Mouse (Mus musculus) intestine, embryonic 14.5 days (tissue): ENCODE measurements at regions not wholly inside any gene's neighbourhood (a gene's known extent, or its start where the extent isn't known, plus 50 kb on each side); places are given as distances from the start of the nearest gene placed in this dataset.

Experiments used
- ATAC-seq: fragments of 200-750 bp; cut with Nextera tagmentation; replicated peaks from 2 replicates; pipeline ENCODE4 v1.8.0; 2017; ENCODE audit warnings: low read depth, moderate number of reproducible peaks, moderate TSS enrichment, moderate library complexity; ENCODE audit not compliant: low FRiP score, low TSS enrichment
- DNase-seq: peaks from one replicate; pipeline ENCODE4 v3.0.0-alpha.2; 2018; ENCODE audit warnings: low spot score
- H3K27ac ChIP-seq: fragments of 300-500 bp; sonication (generic); 2 replicates; pipeline ENCODE4 v1.5.1; 2014; ENCODE audit warnings: low read depth, mild to moderate bottlenecking, control low read depth
- H3K27me3 ChIP-seq: fragments of 300-500 bp; sonication (generic); replicated peaks from 2 replicates; pipeline ENCODE4 v1.6.1; 2014; ENCODE audit warnings: low read length, control low read depth; ENCODE audit not compliant: control insufficient read depth, insufficient read depth
- H3K36me3 ChIP-seq: fragments of 300-500 bp; sonication (generic); 2 replicates; pipeline ENCODE4 v1.6.1; 2014; ENCODE audit warnings: low read length, control low read depth; ENCODE audit not compliant: control insufficient read depth, insufficient read depth
- H3K4me1 ChIP-seq: fragments of 300-500 bp; sonication (generic); replicated peaks from 2 replicates; pipeline ENCODE4 v1.6.1; 2014; ENCODE audit warnings: low read length, control low read depth, mixed read lengths; ENCODE audit not compliant: control insufficient read depth, insufficient read depth
- H3K4me2 ChIP-seq: fragments of 300-500 bp; sonication (generic); 2 replicates; pipeline ENCODE4 v1.6.1; 2014; ENCODE audit warnings: low read length
- H3K4me3 ChIP-seq: fragments of 300-500 bp; sonication (generic); 2 replicates; pipeline ENCODE4 v1.5.1; 2014; ENCODE audit warnings: low read depth, low read length, control low read depth, mixed read lengths
- H3K9ac ChIP-seq: fragments of 300-500 bp; sonication (generic); 2 replicates; pipeline ENCODE4 v1.6.1; 2014; ENCODE audit warnings: mild to moderate bottlenecking, low read length
- H3K9me3 ChIP-seq: fragments of 300-500 bp; sonication (generic); 2 replicates; pipeline ENCODE4 v1.6.1; 2016; ENCODE audit warnings: low read length, control low read depth; ENCODE audit not compliant: control insufficient read depth
- WGBS: fragments of 180-500 bp; shearing (Covaris S2); extraction: QIAGEN DNeasy Blood & Tissue Kit; methylation state at CpG from one replicate; pipeline ENCODE4 v1.1.7; 2014; 5-methylcytosine and 5-hydroxymethylcytosine counted together

GRCm38 (mm10) chr17:51903885-51904284 lies 70.8 kb upstream of the Satb1 start:
- no peaks in the 10 kb centered on the region for H3K27me3 ChIP-seq
- no peak for ATAC-seq
- WGBS = 74% methylated on average over 3 of the region's 3 CpGs

GRCm38 (mm10) chr17:51899376-51899775 lies 66.3 kb upstream of the Satb1 start:
- Histone ChIP-seq H3K4me2 (no peak overlapping the region), H3K27me3 (no peaks in the 10 kb centered on the region), H3K9ac (no peak overlapping the region), H3K4me3 (no peak overlapping the region), H3K27ac (no peak overlapping the region), H3K36me3 (no peaks in the 10 kb centered on the region), H3K9me3 (no peaks in the 10 kb centered on the region), H3K4me1 (no peaks in the 10 kb centered on the region)
- ATAC-seq = no peak
- no peak for DNase-seq
- WGBS = 66% methylated on average over 2 of the region's 2 CpGs

More at GRCm38 (mm10) chr17:51903885-51904284, 70.8 kb upstream of the Satb1 start:
- DNase-seq = no peak
- Histone ChIP-seq H3K4me1 (no peaks in the 10 kb centered on the region), H3K4me3 (no peak overlapping the region), H3K36me3 (no peaks in the 10 kb centered on the region), H3K9me3 (no peaks in the 10 kb centered on the region), H3K4me2 (no peak overlapping the region), H3K9ac (no peak overlapping the region), H3K27ac (no peak overlapping the region)

- Histone ChIP-seq H3K27ac (no peak overlapping the region), H3K27me3 (no peaks in the 10 kb centered on the region), H3K36me3 (no peaks in the 10 kb centered on the region), H3K4me2 (no peak overlapping the region), H3K4me1 (no peaks in the 10 kb centered on the region), H3K4me3 (no peak overlapping the region), H3K9ac (no peak overlapping the region), H3K9me3 (no peaks in the 10 kb centered on the region)
- ATAC-seq = no peak
- no peak for DNase-seq
- WGBS = 94% methylated on average over 3 of the region's 3 CpGs
Observed at GRCm38 (mm10) chr17:51896160-51896559, 63.1 kb upstream of the Satb1 start.

- Histone ChIP-seq H3K4me2 (no peak overlapping the region), H3K9ac (no peak overlapping the region), H3K36me3 (no peaks in the 10 kb centered on the region), H3K4me1 (no peaks in the 10 kb centered on the region), H3K27ac (no peak overlapping the region), H3K4me3 (no peak overlapping the region), H3K27me3 (no peaks in the 10 kb centered on the region), H3K9me3 (no peaks in the 10 kb centered on the region)
- 88% methylated on average over 8 of the region's 8 CpGs for WGBS
- DNase-seq (no peak), ATAC-seq (no peak)
Observed at GRCm38 (mm10) chr17:51894278-51894677, 61.2 kb upstream of the Satb1 start.

GRCm38 (mm10) chr17:51892856-51893255 lies 59.8 kb upstream of the Satb1 start:
- no peak overlapping the region for H3K9ac ChIP-seq
- H3K4me2 ChIP-seq = no peak overlapping the region
- H3K4me3 ChIP-seq = no peak overlapping the region
- no peak overlapping the region for H3K27ac ChIP-seq
- H3K36me3 ChIP-seq = no peaks in the 10 kb centered on the region
- 67% methylated on average over 3 of the region's 3 CpGs for WGBS
- no peak for ATAC-seq
- no peaks in the 10 kb centered on the region for H3K9me3 ChIP-seq
- no peak for DNase-seq
- H3K27me3 ChIP-seq = no peaks in the 10 kb centered on the region
- no peaks in the 10 kb centered on the region for H3K4me1 ChIP-seq

- no peak overlapping the region for H3K4me3 ChIP-seq
- no peaks in the 10 kb centered on the region for H3K4me1 ChIP-seq
- no peak overlapping the region for H3K4me2 ChIP-seq
- DNase-seq = no peak
- no peaks in the 10 kb centered on the region for H3K27me3 ChIP-seq
- no peak overlapping the region for H3K27ac ChIP-seq
- no peaks in the 10 kb centered on the region for H3K36me3 ChIP-seq
- no peak overlapping the region for H3K9ac ChIP-seq
- no peak for ATAC-seq
- H3K9me3 ChIP-seq = no peaks in the 10 kb centered on the region
- WGBS = 66% methylated on average over 4 of the region's 4 CpGs
Observed at GRCm38 (mm10) chr17:51892159-51892558, 59.1 kb upstream of the Satb1 start.
